Mouse (Mus musculus) kidney, adult 9 months (tissue): ENCODE results near the gene Slx4ip.

ENCODE experiments used
- DNase-seq: peaks from one replicate; pipeline ENCODE4 v3.0.0; 2022

Slx4ip gene

DNA sequence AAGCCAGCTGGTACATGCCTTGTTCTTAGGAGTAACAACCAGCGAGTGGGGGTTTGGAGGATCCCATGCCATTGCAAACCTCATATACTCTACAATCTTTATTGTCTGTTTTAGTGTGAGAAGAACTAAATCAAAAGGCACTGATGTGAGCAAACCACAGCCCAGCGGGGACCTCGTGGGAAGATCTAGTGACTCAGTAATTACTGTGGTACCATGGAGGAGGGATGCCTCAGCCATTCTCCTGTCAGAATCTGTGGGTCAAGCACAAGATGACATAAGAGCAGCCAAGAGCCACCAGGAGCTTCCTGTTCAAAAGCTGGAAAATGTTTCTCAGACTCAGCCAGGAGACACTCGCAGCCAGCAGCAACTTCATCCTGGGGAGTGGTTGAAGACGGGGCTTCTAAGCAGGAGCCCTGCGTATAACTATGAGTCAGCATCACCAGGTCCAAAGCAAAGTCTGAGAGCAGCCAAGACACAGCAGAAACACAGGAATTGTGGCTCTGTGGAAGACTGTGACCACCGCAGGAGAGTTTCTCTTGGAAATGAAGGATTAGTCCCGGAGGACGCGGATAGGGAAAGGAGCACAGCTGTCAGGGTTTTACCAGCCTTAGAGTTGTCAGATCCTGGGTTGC lies 176.6 kb downstream of the Slx4ip start:
- no peak for DNase-seq

DNA sequence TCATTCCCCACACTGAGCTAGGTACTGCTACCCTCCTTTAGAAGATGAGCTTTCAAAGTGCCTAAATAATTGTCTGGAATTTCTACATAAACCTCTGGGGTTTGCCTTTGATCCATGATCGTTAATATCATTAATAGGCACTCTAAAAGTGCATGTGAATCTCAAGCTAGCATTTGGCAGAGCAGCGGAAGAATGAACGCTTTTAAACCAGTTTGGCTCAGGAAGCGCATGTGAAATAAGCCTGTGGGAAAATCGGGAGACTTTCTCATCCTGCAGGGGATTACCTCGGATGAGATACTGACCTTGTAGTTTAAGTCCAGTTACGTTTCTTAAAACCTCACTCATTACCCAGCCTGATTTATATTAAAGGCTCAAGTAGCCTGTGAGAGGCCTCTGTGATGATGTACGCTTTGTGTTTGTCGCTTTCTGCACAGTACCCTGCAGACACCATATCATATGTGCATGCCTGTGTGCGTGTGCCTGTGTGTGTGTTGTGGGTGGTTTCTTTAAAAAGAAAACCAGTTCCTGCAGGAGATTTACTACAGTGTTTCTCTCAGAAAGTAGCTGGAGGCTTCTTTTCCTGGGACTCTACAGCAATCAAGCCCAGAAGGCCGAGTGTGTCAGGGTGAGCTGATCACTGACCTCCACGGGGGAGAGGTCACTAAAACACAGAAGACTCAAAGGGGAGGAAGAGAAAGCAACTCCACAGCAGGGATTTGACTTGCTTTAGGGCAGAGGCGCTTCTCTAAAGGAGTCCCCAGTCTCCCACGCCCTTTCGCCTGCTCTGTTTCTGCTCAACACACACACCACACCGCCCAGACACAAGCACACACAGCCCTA lies 182.7 kb downstream of the Slx4ip start:
- DNase-seq = no peak

DNA sequence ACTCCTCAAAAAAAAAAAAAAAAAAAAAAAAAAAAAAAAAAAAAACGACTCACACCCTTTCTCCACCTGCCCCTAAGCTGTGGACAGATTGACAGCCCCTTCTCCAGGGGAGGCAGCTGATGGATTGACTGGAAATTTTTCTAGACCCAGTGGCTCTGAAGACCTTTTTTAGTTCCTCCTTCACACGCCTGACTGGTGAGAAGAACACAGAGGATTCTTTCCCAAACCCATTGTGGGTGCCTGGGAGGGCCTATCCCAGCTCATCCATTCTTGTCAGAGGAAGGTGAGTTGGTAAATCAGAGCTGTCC lies 183.2 kb downstream of the Slx4ip start:
- no peak for DNase-seq

DNA sequence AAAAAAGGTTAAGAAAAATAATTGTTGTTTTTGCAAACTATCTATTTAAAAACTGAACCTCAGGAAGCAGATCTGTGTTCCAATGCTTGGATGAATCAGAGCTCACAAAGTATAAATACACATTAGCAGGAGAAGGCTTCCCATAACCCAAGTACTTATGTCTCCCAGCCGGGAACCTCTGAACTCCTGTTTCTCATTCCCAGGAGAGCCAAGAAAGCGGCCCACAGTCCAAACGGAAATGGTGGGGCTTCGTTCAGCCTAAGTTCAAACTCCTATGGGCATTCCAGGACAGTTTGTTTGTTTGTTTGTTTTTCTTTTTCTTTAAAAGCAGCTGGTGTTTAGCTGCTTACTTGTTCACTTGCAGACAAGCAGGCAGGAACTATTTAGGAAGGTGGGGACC lies 187.8 kb downstream of the Slx4ip start:
- DNase-seq = no peak

DNA sequence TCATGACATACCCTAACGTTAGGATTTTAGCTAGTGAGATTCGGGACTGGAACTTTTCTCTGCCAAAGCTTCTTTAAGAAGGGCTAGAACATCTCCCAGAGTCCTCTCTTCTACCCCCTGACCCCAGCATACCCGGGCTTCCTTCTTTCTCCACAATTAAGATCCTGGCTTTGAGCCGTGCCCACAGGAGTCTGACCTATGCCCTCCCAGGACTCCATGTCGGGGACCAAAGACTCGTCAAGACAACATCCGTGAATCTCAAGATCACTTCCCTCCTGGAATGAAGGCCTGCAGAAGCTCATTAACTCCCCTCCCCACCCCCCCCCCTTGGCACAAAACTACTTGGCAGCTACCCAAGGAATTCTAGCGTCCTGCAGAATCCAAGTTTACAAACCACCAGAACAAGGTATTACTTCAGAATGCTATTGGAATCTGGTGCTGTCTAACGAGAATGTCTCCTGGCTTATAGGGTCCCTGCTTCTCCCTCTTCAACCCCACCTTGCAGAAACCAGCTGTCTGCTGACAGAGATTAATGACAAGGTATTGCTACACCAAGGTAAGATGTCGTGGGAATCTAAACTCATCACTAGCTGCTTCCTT lies 188.8 kb downstream of the Slx4ip start:
- peak; percentile 56 for DNase-seq

DNA sequence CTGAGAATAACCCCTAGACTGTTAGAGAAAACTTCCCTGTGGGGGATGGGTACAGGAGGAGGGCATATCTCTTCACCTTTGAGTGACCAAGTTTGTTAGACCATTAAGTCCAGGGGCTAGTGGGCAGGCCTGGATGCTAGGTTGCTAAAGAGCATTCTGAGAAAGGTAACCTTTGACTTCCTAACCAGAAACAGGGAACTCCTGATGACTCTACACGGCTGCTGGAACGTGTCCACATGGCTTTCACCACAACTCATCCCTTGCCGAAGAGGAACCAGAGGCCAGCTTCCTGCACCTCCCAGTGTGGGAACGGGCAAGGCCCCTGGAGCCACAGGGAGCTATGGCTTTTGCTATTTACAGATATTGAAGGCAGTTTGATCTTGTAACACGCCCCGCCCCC lies 189.4 kb downstream of the Slx4ip start:
- peak; percentile 62 for DNase-seq

DNA sequence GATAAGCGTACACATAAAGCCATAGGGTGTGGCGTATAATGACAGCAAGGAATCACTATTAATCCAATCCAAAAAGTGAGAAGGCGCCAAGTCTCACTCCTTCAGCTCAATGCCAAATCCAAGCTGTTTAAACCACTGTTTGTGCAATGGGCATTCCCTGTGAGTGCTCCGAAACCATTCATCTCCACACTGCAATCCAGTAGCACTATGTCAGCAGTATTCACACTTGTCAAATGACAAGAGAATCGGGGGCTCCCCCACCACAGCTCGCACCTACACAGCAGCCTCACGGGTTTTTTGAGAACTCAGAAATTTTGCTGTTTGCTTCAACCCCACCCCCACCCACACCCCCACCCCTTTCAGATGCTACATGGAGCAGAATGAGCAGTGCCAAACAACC lies 190.0 kb downstream of the Slx4ip start:
- no peak for DNase-seq

DNA sequence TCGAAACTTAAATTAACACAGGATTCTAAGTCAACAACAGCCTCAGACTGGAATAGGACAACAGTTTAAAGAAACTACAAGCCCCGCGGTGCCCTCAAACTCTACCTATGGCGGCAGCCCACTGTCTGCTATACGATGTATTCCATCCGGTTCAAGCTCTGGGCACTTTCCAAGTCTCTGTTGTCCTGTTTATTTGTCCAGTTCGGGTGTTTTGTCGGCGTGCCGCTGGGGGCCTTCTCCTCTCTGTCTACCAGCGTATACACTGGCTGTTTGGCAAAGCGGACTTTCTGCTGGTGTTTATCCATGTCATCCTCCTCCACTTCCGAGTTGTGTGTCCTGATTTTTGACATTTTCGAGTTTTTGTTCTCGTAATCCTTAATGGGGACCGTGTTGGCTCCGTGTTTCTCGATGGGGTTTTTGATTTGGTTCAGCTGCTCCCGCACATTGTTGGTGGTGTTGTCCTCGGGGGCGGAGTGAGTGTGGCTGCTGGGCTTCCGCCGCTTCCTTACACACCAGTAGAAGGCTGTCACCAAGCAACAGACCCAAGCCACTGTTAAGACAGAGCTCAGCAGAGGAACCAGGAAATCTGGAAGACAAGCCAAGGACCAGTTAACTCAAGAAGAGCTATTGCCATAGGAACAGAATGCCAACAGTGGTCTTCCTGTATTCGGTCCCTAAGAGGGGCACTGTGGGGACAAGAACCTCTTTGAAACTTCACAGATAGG lies 192.0 kb downstream of the Slx4ip start:
- DNase-seq = peak; percentile 34

DNA sequence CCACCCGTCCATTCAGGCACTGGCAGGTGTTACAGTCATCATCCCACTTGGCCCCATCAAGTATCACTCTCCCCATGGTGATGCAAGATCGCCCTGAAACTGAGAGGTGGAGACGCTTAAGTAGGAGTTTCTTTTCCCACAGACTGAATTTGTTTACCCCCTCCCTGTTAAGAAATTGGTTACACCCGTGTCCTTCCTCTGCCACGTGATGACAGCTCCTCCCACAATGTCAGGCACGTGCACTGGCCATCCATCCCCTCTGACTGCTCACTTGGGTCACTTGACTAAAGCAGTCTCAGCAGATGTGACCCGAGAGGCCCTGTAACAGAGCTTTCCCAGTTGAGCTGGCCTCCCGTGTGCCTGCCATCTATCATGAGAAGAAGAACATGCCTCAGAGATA lies 194.2 kb downstream of the Slx4ip start:
- DNase-seq = peak; percentile 24

DNA sequence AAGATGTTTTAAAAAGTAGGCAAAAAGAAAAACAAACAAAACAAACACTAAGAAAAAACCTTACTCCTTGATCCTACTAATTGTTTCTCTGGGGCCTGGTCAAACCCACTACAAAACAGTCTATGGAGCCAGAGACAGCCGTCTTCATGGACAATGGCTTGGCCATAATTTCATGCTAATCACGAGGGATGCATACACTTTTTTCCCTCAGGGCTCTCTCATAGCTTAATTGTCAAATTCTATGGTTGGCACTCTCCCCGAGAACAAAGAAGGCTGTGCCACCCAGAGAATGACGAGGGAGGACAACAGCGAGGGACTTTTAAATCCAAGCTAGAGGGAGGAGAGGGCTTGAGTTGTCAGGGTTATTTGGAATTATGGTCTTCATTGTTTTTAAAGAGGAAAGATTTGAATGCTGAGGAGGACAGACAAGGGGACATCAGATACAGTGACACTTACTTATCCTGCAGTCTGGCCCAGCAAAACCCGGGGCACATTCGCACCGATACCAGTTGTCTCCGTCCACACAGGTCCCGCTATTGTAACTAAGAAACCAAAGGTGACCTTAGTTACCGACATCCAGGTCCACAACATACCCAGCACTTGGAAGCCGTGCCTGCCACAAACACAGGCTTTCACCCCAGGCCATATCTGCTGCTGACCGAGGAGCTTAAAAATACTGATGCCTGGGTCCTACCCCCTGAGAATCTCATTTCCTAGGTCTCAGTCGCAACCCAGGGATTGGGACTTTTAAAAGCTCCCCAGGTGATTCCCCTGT lies 195.8 kb downstream of the Slx4ip start:
- DNase-seq = no peak

DNA sequence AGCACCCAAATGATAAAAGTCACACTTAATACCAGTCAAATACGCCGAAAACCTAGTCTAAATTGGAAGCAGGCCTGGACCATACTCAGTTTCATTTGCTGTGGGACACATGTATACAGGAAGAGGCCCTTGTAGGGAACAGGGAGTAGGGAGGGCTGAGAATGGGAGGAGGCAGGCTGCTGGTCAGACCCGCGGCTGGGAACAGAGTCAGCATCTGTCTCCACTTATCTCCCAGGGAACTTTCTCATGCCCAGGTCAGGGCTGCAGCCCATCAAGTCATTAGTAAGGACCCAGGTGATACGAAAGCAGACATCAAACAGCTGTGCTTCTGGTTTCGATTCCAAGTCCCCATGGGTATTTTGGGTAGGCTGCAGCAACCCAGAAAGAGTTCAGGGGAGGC lies 196.7 kb downstream of the Slx4ip start:
- DNase-seq = no peak

DNA sequence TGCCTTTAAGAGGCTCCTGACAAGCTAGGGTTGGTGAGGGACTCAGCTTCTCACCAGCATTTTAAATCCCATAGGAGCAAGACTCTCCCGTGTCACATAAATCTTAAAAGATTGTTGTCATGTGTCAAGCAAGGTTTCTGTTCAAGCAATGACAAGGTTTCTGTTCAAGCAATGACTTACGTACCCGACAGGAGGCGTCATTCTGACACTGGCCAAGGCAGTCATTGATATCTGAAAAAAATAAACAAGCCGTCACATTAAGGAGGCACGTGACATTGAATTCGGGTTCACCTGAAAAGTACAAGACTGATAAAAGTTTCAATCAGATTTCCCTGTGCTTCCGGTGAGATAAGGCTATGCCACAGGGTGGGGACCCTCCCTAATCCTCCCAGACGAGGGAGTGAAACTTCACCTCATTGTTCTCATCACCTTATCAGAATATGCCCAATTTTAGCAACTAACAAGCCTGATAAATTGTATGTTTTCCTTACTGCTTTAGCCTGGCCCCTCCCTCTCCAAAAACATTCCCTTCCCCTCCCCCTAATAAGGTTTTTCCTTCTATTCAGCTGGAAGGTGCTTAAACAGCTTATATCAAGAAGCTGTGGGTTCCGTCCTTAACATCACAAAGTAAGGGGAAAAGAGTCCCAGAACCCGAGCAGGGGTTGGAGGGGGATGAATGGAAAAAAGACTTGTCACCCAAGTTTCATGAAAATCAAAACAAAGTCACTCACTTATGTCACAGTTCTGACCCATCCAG lies 200.9 kb downstream of the Slx4ip start:
- no peak for DNase-seq

DNA sequence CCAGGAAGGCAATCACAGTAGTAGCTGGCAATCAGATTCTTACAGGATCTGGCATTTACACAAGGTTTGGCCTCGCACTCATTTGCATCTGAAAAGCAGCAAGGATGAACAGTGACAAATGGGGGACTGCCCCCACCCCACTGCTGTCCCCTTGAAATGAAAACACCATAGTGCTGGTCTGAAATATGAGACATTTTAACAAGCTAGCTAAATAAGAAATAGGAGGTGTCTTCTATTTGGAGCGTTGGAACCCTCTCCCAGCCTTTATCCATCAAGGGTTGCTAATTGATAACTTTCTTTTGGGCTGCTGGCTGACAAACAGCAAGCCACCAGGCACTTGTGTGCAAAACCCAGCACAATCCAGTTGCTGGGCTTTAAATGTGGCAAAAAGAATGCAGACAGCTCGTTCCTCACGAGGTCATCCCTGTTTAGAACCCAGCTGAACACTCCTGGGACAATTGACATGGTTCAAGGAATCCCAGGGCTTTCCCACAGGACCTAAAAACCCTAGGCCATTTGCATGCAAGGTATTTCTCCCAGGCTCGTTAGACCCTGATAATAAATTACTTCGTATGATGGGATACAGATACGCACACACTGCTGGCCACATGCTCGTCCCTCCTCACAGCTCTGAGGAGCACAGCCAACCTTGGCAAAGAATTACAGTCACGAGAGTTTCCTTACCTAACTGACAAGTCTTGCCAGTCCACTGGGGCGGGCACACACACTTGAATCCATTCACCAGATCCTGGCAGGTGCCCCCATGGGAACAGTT lies 201.7 kb downstream of the Slx4ip start:
- DNase-seq = no peak

DNA sequence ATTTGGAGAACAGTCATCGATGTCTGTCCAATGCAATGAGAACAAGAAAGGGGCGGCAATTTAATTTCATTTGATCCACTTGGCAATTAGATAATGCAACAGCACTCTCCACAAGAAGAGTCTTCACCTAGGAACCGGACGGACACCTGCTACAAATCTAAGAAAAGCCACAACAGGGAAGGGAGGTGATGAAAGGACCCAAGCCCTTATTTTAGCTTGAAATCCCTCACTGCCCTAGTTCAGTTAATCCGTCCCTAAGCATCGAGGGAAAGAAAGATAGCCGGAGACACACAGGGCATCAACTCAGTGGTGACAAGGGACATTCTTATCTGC lies 202.2 kb downstream of the Slx4ip start:
- no peak for DNase-seq

DNA sequence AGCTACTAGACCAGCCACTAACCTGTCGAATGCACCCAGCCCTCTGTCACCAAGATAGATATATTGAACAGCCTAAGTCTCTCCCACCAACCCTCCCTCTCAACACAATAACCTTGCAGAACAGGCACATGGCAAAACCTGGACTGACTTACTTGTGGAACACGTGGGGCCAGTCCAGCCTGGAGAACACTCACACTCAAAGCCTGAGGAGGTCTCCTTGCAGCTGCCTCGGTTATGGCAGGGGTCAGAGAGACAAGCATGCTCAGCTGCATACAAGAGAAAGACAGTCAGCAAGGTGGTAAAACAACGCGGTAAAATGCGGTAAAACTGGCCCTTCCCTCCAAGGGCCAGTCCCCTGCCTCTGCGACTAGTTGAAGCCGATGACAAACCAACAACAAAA lies 203.3 kb downstream of the Slx4ip start:
- DNase-seq = no peak

DNA sequence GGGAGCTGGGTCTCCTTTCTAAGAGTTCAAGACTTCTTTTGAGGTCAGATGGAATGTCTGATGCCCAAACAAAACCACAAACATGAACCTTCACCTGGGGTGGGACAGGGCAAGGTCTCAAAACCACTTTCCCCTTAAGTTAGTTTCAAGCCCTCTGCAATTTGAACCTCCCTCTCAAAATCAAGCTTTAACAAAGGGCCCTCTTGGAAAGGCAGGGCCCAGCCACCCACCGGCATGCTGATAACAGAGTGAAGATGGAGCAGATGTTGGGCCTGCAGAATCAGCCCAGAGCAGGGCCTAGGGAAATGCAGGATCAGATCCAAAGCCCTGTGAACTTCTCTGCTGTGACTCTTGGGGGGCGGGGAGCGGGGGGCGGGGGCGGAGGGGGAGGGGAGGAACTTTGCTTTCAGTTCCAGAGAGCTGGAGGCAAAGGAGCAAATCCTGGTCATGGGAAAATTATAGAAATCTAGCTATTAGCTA lies 206.0 kb downstream of the Slx4ip start:
- DNase-seq = no peak

DNA sequence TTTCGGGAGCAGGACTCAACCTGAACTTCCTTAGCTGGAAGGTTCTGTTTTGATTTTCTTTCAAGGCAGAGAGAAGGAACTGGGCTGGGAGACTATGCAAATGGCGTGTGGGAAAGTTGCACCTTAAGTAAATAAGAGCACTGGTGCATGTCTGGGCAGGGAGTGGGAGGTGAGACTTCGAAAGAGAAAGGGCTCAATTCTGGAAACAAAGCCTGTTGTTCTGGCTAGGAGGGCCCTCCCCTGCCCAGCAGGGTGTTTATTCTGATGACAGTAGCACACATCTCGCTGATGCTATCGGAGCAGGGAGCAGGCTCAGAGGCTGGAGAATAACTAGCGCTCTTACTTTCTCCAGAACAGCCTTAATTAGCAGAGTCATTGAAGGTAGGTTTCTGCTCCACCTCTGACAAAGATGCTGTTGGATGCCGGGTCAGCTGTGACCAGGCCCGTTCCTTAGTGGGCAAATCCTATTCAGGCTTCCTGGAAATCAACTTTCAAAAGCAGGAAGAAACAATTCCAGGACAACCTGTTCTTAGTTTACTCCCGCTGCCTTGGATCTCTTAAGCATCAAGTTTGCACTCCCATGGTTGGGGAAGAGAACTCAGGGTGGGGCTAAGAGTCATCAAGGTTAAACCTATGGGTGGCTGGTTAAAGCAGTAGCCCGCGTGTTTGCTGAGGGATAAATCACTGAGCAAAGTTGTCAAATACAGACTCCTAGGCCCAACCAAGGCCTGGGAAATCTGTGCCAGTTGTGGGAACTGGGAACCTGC lies 207.4 kb downstream of the Slx4ip start:
- DNase-seq = no peak

DNA sequence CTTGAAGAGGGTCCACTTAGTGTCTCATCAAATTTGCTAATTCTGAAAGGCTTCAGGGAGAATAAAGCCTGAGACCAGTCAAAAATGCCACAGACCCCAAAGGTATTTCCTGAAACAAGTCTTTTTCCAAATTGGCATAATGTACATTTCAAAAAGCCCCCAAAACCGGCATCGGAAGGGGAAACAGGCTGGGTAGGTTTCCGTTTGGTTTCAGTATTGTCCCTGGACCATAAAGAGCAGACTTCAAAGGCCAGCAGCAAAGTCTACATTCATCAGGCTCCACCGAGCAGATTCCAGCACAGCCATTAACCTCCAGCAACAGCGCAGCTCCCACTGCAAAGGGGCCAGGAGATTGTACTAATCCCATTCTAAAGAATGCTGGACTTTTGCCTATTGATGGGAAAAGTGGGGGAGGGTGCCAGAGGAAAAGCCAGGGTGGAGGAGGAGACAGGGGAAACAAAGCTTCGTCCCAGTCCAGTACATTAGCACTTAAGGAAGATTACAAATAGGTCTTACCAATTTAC lies 208.3 kb downstream of the Slx4ip start:
- DNase-seq = no peak

DNA sequence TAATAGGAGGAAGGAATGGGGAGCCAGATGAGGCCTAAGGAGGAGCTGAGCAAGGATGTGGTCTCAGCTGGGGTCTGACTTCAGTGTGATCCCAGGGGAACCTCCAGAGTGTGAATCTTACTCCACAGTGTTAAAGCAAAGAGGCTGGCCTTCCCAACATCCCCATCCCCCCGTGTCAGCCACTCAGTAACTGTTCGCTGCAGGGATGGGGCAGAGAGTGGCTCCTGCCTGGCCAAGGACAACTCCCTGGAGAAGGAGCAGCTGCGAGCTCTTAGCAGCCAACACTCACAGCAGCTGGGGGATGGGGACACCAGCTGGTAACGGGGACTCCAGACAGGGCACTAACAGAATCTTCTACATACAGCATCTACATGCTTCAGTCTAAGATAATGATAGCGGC lies 210.1 kb downstream of the Slx4ip start:
- DNase-seq = no peak

DNA sequence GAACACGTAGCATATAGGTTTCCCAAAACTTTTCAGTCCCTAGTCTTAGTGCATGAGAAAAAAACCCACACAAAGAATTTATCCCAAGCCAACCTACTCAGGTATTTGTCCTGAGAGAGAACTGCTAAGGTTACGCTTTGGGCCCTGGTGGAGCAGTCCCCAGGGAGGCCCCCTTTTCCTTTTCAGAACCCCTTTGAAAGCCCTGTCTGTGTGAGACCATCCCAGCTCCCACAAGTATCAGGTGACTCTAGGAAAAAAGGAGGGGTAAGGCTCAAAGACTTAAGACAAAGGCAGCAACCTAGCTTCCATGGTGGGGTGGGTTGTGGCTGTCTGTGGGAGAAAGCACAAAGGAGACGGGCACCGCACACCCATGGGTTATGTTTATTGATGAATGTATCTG lies 216.2 kb downstream of the Slx4ip start:
- DNase-seq = no peak
